Mouse (Mus musculus): ENCODE measurements around the gene Serpine1.

- TF ChIP-seq POLR2A (IDR thresholded peaks at IDR 0.05; ENCODE audit: borderline replicate concordance, extremely low read depth, low read depth, low read length): no peak
- no peak for TF ChIP-seq CTCF (IDR thresholded peaks at IDR 0.05; ENCODE audit: insufficient read depth, low read length)
Observed at GRCm38 (mm10) chr5:137096037-137096436, 24.0 kb upstream of the Serpine1 start.
